Mouse (Mus musculus): ENCODE measurements around the gene Acot6.
A peak's percentile ranks its signal among the peaks of the same experiment; 100 is the strongest.
"Not testable (repeated sequence)": the region's sequence is repeated elsewhere in the genome, so short reads cannot be mapped to it uniquely, and the experiment has no call there.

Gene Acot6

GRCm38 (mm10) chr12:84100604-84101492 is at the start of gene Acot6:
Gene Acot6 (plus strand): TSS chr12:84100654.
- DNase-seq, result peak; percentile 40

- DNase-seq, result not testable (repeated sequence)
Observed at GRCm38 (mm10) chr12:84050744-84051143, 49.7 kb upstream of the Acot6 start.

- no peak for DNase-seq
Observed at GRCm38 (mm10) chr12:84051937-84052474, 48.4 kb upstream of the Acot6 start, which contains the start of gene Acot3. Gene Acot3 (plus strand): TSS chr12:84052144.

- DNase-seq, result no peak
Observed at GRCm38 (mm10) chr12:84052609-84053008, 47.8 kb upstream of the Acot6 start.

GRCm38 (mm10) chr12:84053173-84053572 is 47.3 kb upstream of the Acot6 start:
- DNase-seq, result no peak

GRCm38 (mm10) chr12:84053679-84054391 is 46.6 kb upstream of the Acot6 start:
- peak; percentile 30 for DNase-seq

GRCm38 (mm10) chr12:84060946-84061345 is 39.5 kb upstream of the Acot6 start:
- DNase-seq, result no peak

GRCm38 (mm10) chr12:84062336-84062735 is 38.1 kb upstream of the Acot6 start:
- DNase-seq, result no peak

- no peak for DNase-seq
Observed at GRCm38 (mm10) chr12:84063228-84063627, 37.2 kb upstream of the Acot6 start.

GRCm38 (mm10) chr12:84063833-84064232 is 36.6 kb upstream of the Acot6 start:
- no peak for DNase-seq

GRCm38 (mm10) chr12:84064621-84065020 is 35.8 kb upstream of the Acot6 start:
- no peak for DNase-seq

- DNase-seq, result no peak
Observed at GRCm38 (mm10) chr12:84067752-84068151, 32.7 kb upstream of the Acot6 start.

- no peak for DNase-seq
Observed at GRCm38 (mm10) chr12:84068296-84068695, 32.2 kb upstream of the Acot6 start.

GRCm38 (mm10) chr12:84068986-84069385 is 31.5 kb upstream of the Acot6 start, which contains the start of gene Acot5:
Gene Acot5 (plus strand): TSS chr12:84069325.
- DNase-seq, result no peak

GRCm38 (mm10) chr12:84069582-84069981 is 30.9 kb upstream of the Acot6 start:
- DNase-seq, result peak; percentile 29

GRCm38 (mm10) chr12:84071696-84072095 is 28.8 kb upstream of the Acot6 start:
- peak; percentile 73 for DNase-seq

GRCm38 (mm10) chr12:84077371-84077990 is 23.0 kb upstream of the Acot6 start:
- DNase-seq, result no peak

- no peak for DNase-seq
Observed at GRCm38 (mm10) chr12:84083842-84084241, 16.6 kb upstream of the Acot6 start.

- DNase-seq, result no peak
Observed at GRCm38 (mm10) chr12:84084581-84084980, 15.9 kb upstream of the Acot6 start.

- DNase-seq, result not testable (repeated sequence)
Observed at GRCm38 (mm10) chr12:84094666-84095065, 5.8 kb upstream of the Acot6 start.

GRCm38 (mm10) chr12:84099605-84100004 is 849 bp upstream of the Acot6 start:
- no peak for DNase-seq

- DNase-seq, result no peak
Observed at GRCm38 (mm10) chr12:84100071-84100470, 383 bp upstream of the Acot6 start.

GRCm38 (mm10) chr12:84101493-84101845 is 1.0 kb downstream of the Acot6 start:
- no peak for DNase-seq

All from right cerebral cortex, adult 18-20 months (tissue).